Mouse (Mus musculus) gastrocnemius, postnatal 4 days (tissue): Measurements from ENCODE around the gene Milr1. TPM values are rescaled to one million over a fixed set of nuclear protein-coding genes. Genes with fewer than 3 reads are reported as not detected.
A peak's percentile ranks its signal among the peaks of the same experiment; 100 is the strongest.
"Not testable (repeated sequence)": the region's sequence is repeated elsewhere in the genome, so short reads cannot be mapped to it uniquely, and the experiment has no call there.

Source experiments
- DNase-seq, 2 experiments: peaks; one replicate each; pipeline ENCODE4 v3.0.0; 2021 to 2022; ENCODE audit warnings: low spot score in 2 of 2, mixed read lengths in 2 of 2
- microRNA-seq: library from miRNA; unstranded; fragments of <30 nt; microRNA quantifications from one replicate; pipeline ENCODE4 v1.2.0, GENCODE M21; 2021
- total RNA-seq, 2 experiments: library from RNA; stranded (reverse); gene quantifications; 2 replicates each; pipeline ENCODE4 v1.2.3; 2021

Gene Milr1
- total RNA-seq, 2 experiments from 2014 or later: 1.1 to 1.8 TPM

GRCm38 (mm10) chr11:106802069-106802627, 51.1 kb downstream of the Milr1 start:
- no peak for DNase-seq

- DNase-seq: not testable (repeated sequence)
These were observed 56.4 kb downstream of the Milr1 start for GRCm38 (mm10) chr11:106807442-106807841.

GRCm38 (mm10) chr11:106812410-106813136, 61.5 kb downstream of the Milr1 start:
- no peak for DNase-seq

GRCm38 (mm10) chr11:106814601-106815320, 63.7 kb downstream of the Milr1 start:
- DNase-seq: no peak

GRCm38 (mm10) chr11:106815331-106815730, 64.3 kb downstream of the Milr1 start:
- no peak for DNase-seq

GRCm38 (mm10) chr11:106815761-106816160, 64.7 kb downstream of the Milr1 start:
- DNase-seq: no peak

GRCm38 (mm10) chr11:106816316-106816715, 65.3 kb downstream of the Milr1 start:
- DNase-seq: no peak

GRCm38 (mm10) chr11:106817156-106817555, 66.1 kb downstream of the Milr1 start:
- no peak for DNase-seq

GRCm38 (mm10) chr11:106817808-106818207, 66.8 kb downstream of the Milr1 start:
- no peak for DNase-seq

GRCm38 (mm10) chr11:106818341-106818740, 67.3 kb downstream of the Milr1 start:
- DNase-seq: no peak

Small RNAs within 50 kb of the gene (microRNA-seq; reads per million reads assigned to microRNA genes)
- gene Gm25994: not detected
- gene Mir3064: 4.0 reads per million, percentile 15 among the genes with 10 or more reads in this experiment

Other genes with a start within 250 kb of the Milr1 start
- gene Tex2, start 137.8 kb upstream of the Milr1 start, total RNA-seq: 10 to 100 TPM; 20.1 to 21.7 TPM
- gene Pecam1, start 598 bp upstream of the Milr1 start, total RNA-seq: 100 to 1,000 TPM; 123 to 126 TPM
- gene Polg2, start 28.3 kb downstream of the Milr1 start, total RNA-seq: 1 to 10 TPM; 8.2 TPM
- gene Ddx5, start 38.0 kb downstream of the Milr1 start, total RNA-seq: 100 to 1,000 TPM; 388 to 472 TPM
- gene Cep95, start 38.0 kb downstream of the Milr1 start, total RNA-seq: 10 to 100 TPM in 1 of 2 experiments, 1 to 10 TPM in 1; 8.9 to 12.5 TPM
- 10 to 100 TPM; 32.6 to 36.9 TPM for gene Smurf2, start 169.5 kb downstream of the Milr1 start, total RNA-seq
- 10 to 100 TPM; 42.4 to 47.1 TPM for gene Kpna2, start 248.3 kb downstream of the Milr1 start, total RNA-seq